Mouse (Mus musculus) lung, postnatal 0 days (tissue): Measurements from ENCODE around the gene 3110082I17Rik. TPM values are rescaled to one million over a fixed set of nuclear protein-coding genes. Genes with fewer than 3 reads are reported as not detected.

ENCODE experiments used
- ATAC-seq: fragments of 200-750 bp; cut with Nextera tagmentation; 2 replicates; pipeline ENCODE4 v1.8.0; 2017; ENCODE audit warnings: moderate library complexity
- DNase-seq: peaks from one replicate; pipeline ENCODE4 v3.0.0-alpha.2; 2016; ENCODE audit warnings: low spot score
- H3K27ac ChIP-seq: fragments of 300-500 bp; sonication (generic); 2 replicates; pipeline ENCODE4 v1.5.1; 2014; ENCODE audit warnings: antibody characterized with exemption, mild to moderate bottlenecking, low read length, mixed read lengths
- H3K27me3 ChIP-seq: fragments of 300-500 bp; sonication (generic); replicated peaks from 2 replicates; pipeline ENCODE4 v1.6.1; 2014; ENCODE audit warnings: low read length, mixed read lengths; ENCODE audit not compliant: insufficient read depth
- H3K36me3 ChIP-seq: fragments of 300-500 bp; sonication (generic); 2 replicates; pipeline ENCODE4 v1.6.1; 2014; ENCODE audit warnings: low read length, mixed read lengths; ENCODE audit not compliant: insufficient read depth
- H3K4me1 ChIP-seq: fragments of 300-500 bp; sonication (generic); 2 replicates; pipeline ENCODE4 v1.6.1; 2014; ENCODE audit warnings: antibody characterized with exemption, low read depth, low read length, mixed read lengths; ENCODE audit not compliant: insufficient read depth
- H3K4me2 ChIP-seq: fragments of 300-500 bp; sonication (generic); replicated peaks from 2 replicates; pipeline ENCODE4 v1.6.1; 2014; ENCODE audit warnings: low read depth, mild to moderate bottlenecking, low read length, moderate library complexity, mixed read lengths
- H3K4me3 ChIP-seq: fragments of 300-500 bp; sonication (generic); 2 replicates; pipeline ENCODE4 v1.5.1; 2014; ENCODE audit warnings: low read depth, low read length
- H3K9ac ChIP-seq: fragments of 300-500 bp; sonication (generic); replicated peaks from 2 replicates; pipeline ENCODE4 v1.6.1; 2014; ENCODE audit warnings: low read depth, mild to moderate bottlenecking
- H3K9me3 ChIP-seq: fragments of 300-500 bp; sonication (generic); 2 replicates; pipeline ENCODE4 v1.6.1; 2016; ENCODE audit warnings: low read length, mixed read lengths
- CTCF ChIP-seq: IDR thresholded peaks from 2 replicates; pipeline ENCODE4 v1.5.1; 2016; ENCODE audit warnings: antibody characterized with exemption, mild to moderate bottlenecking
- EP300 ChIP-seq: IDR thresholded peaks from 2 replicates; pipeline ENCODE4 v1.6.1; 2016; ENCODE audit warnings: antibody characterized with exemption, mild to moderate bottlenecking, control low read depth
- WGBS: fragments of 180-500 bp; shearing (Covaris S2); extraction: QIAGEN DNeasy Blood & Tissue Kit; methylation state at CpG from one replicate; pipeline ENCODE4 v1.1.7; 2014; 5-methylcytosine and 5-hydroxymethylcytosine counted together
- polyA plus RNA-seq: library from polyadenylated mRNA; unstranded; fragments of >200 nt; fragmentation: Nextera tagmentation; extraction: Ambion mirVana; gene quantifications from 2 replicates; pipeline ENCODE4 v1.2.1, GENCODE M21; 2015

Gene 3110082I17Rik
- polyA plus RNA-seq, 1 experiment from 2014 or later = 16.1 TPM

GRCm38 (mm10) chr5:139405478-139405877 is 54.8 kb downstream of the 3110082I17Rik start:
- H3K27me3 ChIP-seq = no peaks in the 10 kb centered on the region

GRCm38 (mm10) chr5:139404801-139405401 is 55.4 kb downstream of the 3110082I17Rik start, which contains the start of gene C130050O18Rik:
TSS of gene C130050O18Rik (plus strand) at chr5:139405280.
- 76% methylated on average over 6 of the region's 6 CpGs for WGBS
- H3K27ac ChIP-seq = peak within 1 kb of the TSS; percentile 47
- H3K27me3 ChIP-seq = no peaks in the 10 kb centered on the region
- H3K4me3 ChIP-seq = no peak within 1 kb of the TSS
- TF ChIP-seq CTCF = no peak
- TF ChIP-seq EP300 = no peak
- DNase-seq = peak; percentile 62
- no peaks in the 10 kb centered on the region for H3K9me3 ChIP-seq
- peak; percentile 12 for ATAC-seq
- no peaks in the 10 kb centered on the region for H3K36me3 ChIP-seq
- no peaks in the 10 kb centered on the region for H3K4me1 ChIP-seq
- no peak within 1 kb of the TSS for H3K9ac ChIP-seq
- no peak within 1 kb of the TSS for H3K4me2 ChIP-seq

More at GRCm38 (mm10) chr5:139405478-139405877, 54.8 kb downstream of the 3110082I17Rik start:
- ATAC-seq = no peak
- no peak overlapping the region for H3K27ac ChIP-seq
- H3K4me2 ChIP-seq = no peak overlapping the region
- H3K4me3 ChIP-seq = no peak overlapping the region
- H3K9ac ChIP-seq = no peak overlapping the region
- DNase-seq = no peak
- TF ChIP-seq CTCF = no peak
- TF ChIP-seq EP300 = no peak
- no peaks in the 10 kb centered on the region for H3K36me3 ChIP-seq
- no peaks in the 10 kb centered on the region for H3K4me1 ChIP-seq
- 64% methylated on average over 7 of the region's 7 CpGs for WGBS
- H3K9me3 ChIP-seq = no peaks in the 10 kb centered on the region

GRCm38 (mm10) chr5:139403692-139404260 is 56.6 kb downstream of the 3110082I17Rik start:
- no peak overlapping the region for H3K27ac ChIP-seq
- no peaks in the 10 kb centered on the region for H3K27me3 ChIP-seq
- no peak overlapping the region for H3K9ac ChIP-seq
- no peaks in the 10 kb centered on the region for H3K36me3 ChIP-seq
- WGBS = 82% methylated on average over 8 of the region's 8 CpGs
- no peak overlapping the region for H3K4me3 ChIP-seq
- TF ChIP-seq CTCF (no peak), EP300 (no peak)
- H3K4me1 ChIP-seq = no peaks in the 10 kb centered on the region
- no peaks in the 10 kb centered on the region for H3K9me3 ChIP-seq
- DNase-seq (peak; percentile 44), ATAC-seq (no peak)
- no peak overlapping the region for H3K4me2 ChIP-seq

- ATAC-seq = no peak
- Histone ChIP-seq H3K9ac (no peak overlapping the region), H3K9me3 (no peaks in the 10 kb centered on the region), H3K27ac (no peak overlapping the region), H3K36me3 (no peaks in the 10 kb centered on the region), H3K4me1 (0 out of 2 replicates have a peak, but pooled peaks cover 7% of the 10 kb centered on the region), H3K4me2 (no peak overlapping the region), H3K4me3 (no peak overlapping the region), H3K27me3 (no peaks in the 10 kb centered on the region)
- no peak for DNase-seq
- TF ChIP-seq CTCF (no peak), EP300 (no peak)
- WGBS = 92% methylated on average over 2 of the region's 2 CpGs
These were observed 58.2 kb downstream of the 3110082I17Rik start for GRCm38 (mm10) chr5:139402106-139402505.

GRCm38 (mm10) chr5:139399991-139400390 is 60.3 kb downstream of the 3110082I17Rik start:
- Histone ChIP-seq H3K9ac (no peak overlapping the region), H3K4me2 (no peak overlapping the region), H3K9me3 (no peaks in the 10 kb centered on the region), H3K27ac (no peak overlapping the region), H3K27me3 (no peaks in the 10 kb centered on the region), H3K4me3 (no peak overlapping the region), H3K36me3 (no peaks in the 10 kb centered on the region), H3K4me1 (0 out of 2 replicates have a peak, but pooled peaks cover 7% of the 10 kb centered on the region)
- no peak for TF ChIP-seq CTCF
- no peak for TF ChIP-seq EP300
- no peak for DNase-seq
- no peak for ATAC-seq
- WGBS = 76% methylated on average over 14 of the region's 14 CpGs

GRCm38 (mm10) chr5:139398786-139399185 is 61.5 kb downstream of the 3110082I17Rik start:
- no peak overlapping the region for H3K9ac ChIP-seq
- ATAC-seq (no peak), DNase-seq (no peak)
- H3K27ac ChIP-seq = no peak overlapping the region
- TF ChIP-seq EP300 = no peak
- H3K4me2 ChIP-seq = no peak overlapping the region
- H3K27me3 ChIP-seq = no peaks in the 10 kb centered on the region
- H3K4me1 ChIP-seq = 0 out of 2 replicates have a peak, but pooled peaks cover 7% of the 10 kb centered on the region
- no peak overlapping the region for H3K4me3 ChIP-seq
- no peaks in the 10 kb centered on the region for H3K9me3 ChIP-seq
- WGBS = 79% methylated on average over 5 of the region's 5 CpGs
- H3K36me3 ChIP-seq = peaks cover 9% of the 10 kb centered on the region
